Mouse (Mus musculus) myocyte (in vitro differentiated cells): ENCODE measurements at regions not wholly inside any gene's neighbourhood (a gene's known extent, or its start where the extent isn't known, plus 50 kb on each side); places are given as distances from the start of the nearest gene placed in this dataset.
"Not testable (repeated sequence)": the region's sequence is repeated elsewhere in the genome, so short reads cannot be mapped to it uniquely, and the experiment has no call there.

Experiments
- H3K27me3 ChIP-seq: one replicate; pipeline ENCODE4 v1.6.1; 2011; ENCODE audit not compliant: control insufficient read depth, insufficient read depth, insufficient read length
- H3K36me3 ChIP-seq: one replicate; pipeline ENCODE4 v1.6.1; 2011; ENCODE audit not compliant: control insufficient read depth, insufficient read depth
- H3K4me2 ChIP-seq: one replicate; pipeline ENCODE4 v1.6.1; 2011; ENCODE audit warnings: low read depth, control low read depth
- H3K4me3 ChIP-seq: one replicate; pipeline ENCODE4 v1.5.1; 2011; ENCODE audit warnings: mild to moderate bottlenecking, control low read depth, moderate library complexity
- H3K79me2 ChIP-seq: one replicate; pipeline ENCODE4 v1.6.1; 2011; ENCODE audit not compliant: control insufficient read depth, insufficient read depth
- H3ac ChIP-seq: one replicate; pipeline ENCODE4 v1.6.1; 2011; ENCODE audit not compliant: control insufficient read depth, insufficient read length
- CEBPB ChIP-seq: IDR thresholded peaks from 2 replicates; pipeline ENCODE4 v1.6.1; 2011; ENCODE audit warnings: mild to moderate bottlenecking, moderate library complexity; ENCODE audit not compliant: poor library complexity, insufficient read depth, severe bottlenecking
- E2F4 ChIP-seq: IDR thresholded peaks from one replicate; pipeline ENCODE4 v1.6.1; 2011; ENCODE audit warnings: mild to moderate bottlenecking, control low read depth, moderate library complexity; ENCODE audit not compliant: insufficient read depth
- MAX ChIP-seq: IDR thresholded peaks from one replicate; pipeline ENCODE4 v1.6.1; 2011; ENCODE audit warnings: low read depth, mild to moderate bottlenecking, control low read depth
- MYOD1 ChIP-seq, 3 experiments: IDR thresholded peaks; one replicate each; pipeline ENCODE4 v1.6.1; 2011; ENCODE audit warnings: control low read depth in 2 of 3, low read depth in 2 of 3, mild to moderate bottlenecking in 2 of 3, moderate library complexity in 1 of 3; ENCODE audit not compliant: insufficient read length in 2 of 3, control insufficient read depth in 1 of 3
- MYOG ChIP-seq, 3 experiments: IDR thresholded peaks; one replicate each; pipeline ENCODE4 v1.6.1; 2011; ENCODE audit warnings: control low read depth in 2 of 3, low read depth in 2 of 3, mild to moderate bottlenecking in 2 of 3; ENCODE audit not compliant: insufficient read length in 2 of 3, control insufficient read depth in 1 of 3, insufficient read depth in 1 of 3
- POLR2A ChIP-seq: IDR thresholded peaks from one replicate; pipeline ENCODE4 v1.6.1; 2011; ENCODE audit warnings: low read depth, mild to moderate bottlenecking, control low read depth, moderate library complexity; ENCODE audit not compliant: insufficient read length
- POLR2AphosphoS2 ChIP-seq: IDR thresholded peaks from one replicate; pipeline ENCODE4 v1.6.1; 2011; ENCODE audit warnings: low read depth, control low read depth; ENCODE audit not compliant: insufficient read length
- REST ChIP-seq: IDR thresholded peaks from one replicate; pipeline ENCODE4 v1.6.1; 2011; ENCODE audit warnings: mild to moderate bottlenecking, control low read depth, moderate library complexity; ENCODE audit not compliant: insufficient read depth, insufficient read length
- SRF ChIP-seq: IDR thresholded peaks from one replicate; pipeline ENCODE4 v1.6.1; 2011; ENCODE audit warnings: low read depth; ENCODE audit not compliant: control insufficient read depth, insufficient read length
- TCF12 ChIP-seq: IDR thresholded peaks from one replicate; pipeline ENCODE4 v1.6.1; 2011; ENCODE audit warnings: mild to moderate bottlenecking, control low read depth; ENCODE audit not compliant: poor library complexity, insufficient read depth, severe bottlenecking
- TCF3 ChIP-seq: IDR thresholded peaks from one replicate; pipeline ENCODE4 v1.6.1; 2011; ENCODE audit warnings: low read depth, control low read depth; ENCODE audit not compliant: insufficient read length
- USF1 ChIP-seq: IDR thresholded peaks from one replicate; pipeline ENCODE4 v1.6.1; 2011; ENCODE audit warnings: low read depth, mild to moderate bottlenecking, control low read depth, moderate library complexity

DNA sequence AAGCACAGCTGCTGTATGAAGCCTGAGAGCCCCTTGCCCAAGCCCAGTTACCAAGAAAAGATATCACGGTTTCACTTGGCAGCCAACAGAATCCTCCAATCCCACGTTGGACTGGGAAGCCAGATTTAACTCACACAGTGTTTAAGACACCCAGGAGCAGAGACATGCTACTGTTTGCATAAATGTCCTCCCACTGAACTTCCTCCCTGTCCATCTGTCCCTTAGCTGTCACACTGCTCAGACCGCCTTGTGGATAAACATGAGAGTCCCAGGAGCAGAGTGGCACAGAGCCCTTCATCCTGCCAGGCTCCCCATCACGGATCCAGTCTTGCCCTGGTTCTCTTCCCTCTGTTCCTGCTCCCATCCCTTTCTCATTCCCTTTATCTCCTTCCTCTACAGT is 194.9 kb upstream of the Nectin1 start:
- H3K36me3 ChIP-seq = no peaks in the 10 kb centered on the region
- H3K4me3 ChIP-seq = no peak overlapping the region
- H3K79me2 ChIP-seq = no peaks in the 10 kb centered on the region
- no peak overlapping the region for H3K4me2 ChIP-seq
- peaks cover 4% of the 10 kb centered on the region for H3K27me3 ChIP-seq
- H3ac ChIP-seq = no peak overlapping the region
- TF ChIP-seq POLR2AphosphoS2 = no peak
- no peak for TF ChIP-seq USF1
- no peak for TF ChIP-seq CEBPB
- no peak for TF ChIP-seq POLR2A

GRCm38 (mm10) chr9:43549293-43549692 is 194.5 kb upstream of the Nectin1 start:
- peaks cover 4% of the 10 kb centered on the region for H3K27me3 ChIP-seq
- H3K4me2 ChIP-seq = no peak overlapping the region
- TF ChIP-seq POLR2AphosphoS2 = no peak
- TF ChIP-seq TCF12 = no peak
- no peak for TF ChIP-seq SRF
- TF ChIP-seq MYOD1 (IDR thresholded peaks at IDR 0.05; ENCODE audit: control insufficient read depth in 1 of 3, insufficient read length in 2 of 3, low read depth in 2 of 3) = no peak
- H3K4me3 ChIP-seq = no peak overlapping the region
- no peaks in the 10 kb centered on the region for H3K36me3 ChIP-seq
- no peaks in the 10 kb centered on the region for H3K79me2 ChIP-seq
- H3ac ChIP-seq = no peak overlapping the region

- not testable (repeated sequence) for H3K36me3 ChIP-seq, H3K79me2 ChIP-seq, H3K4me3 ChIP-seq, H3ac ChIP-seq, H3K4me2 ChIP-seq, H3K27me3 ChIP-seq
Measured at GRCm38 (mm10) chr9:43552758-43553157, 191.0 kb upstream of the Nectin1 start.

- Histone ChIP-seq H3ac (no peak overlapping the region), H3K4me3 (no peak overlapping the region), H3K27me3 (no peaks in the 10 kb centered on the region), H3K79me2 (no peaks in the 10 kb centered on the region), H3K36me3 (no peaks in the 10 kb centered on the region), H3K4me2 (no peak overlapping the region)
- TF ChIP-seq USF1 (no peak), TCF12 (no peak), TCF3 (no peak), MAX (no peak), REST (no peak), POLR2A (no peak), POLR2AphosphoS2 (no peak), SRF (no peak), MYOD1 (IDR thresholded peaks at IDR 0.05; ENCODE audit: control insufficient read depth in 1 of 3, insufficient read length in 2 of 3, low read depth in 2 of 3) (no peak), E2F4 (no peak)
Measured at GRCm38 (mm10) chr9:43562016-43562415, 181.8 kb upstream of the Nectin1 start.

DNA sequence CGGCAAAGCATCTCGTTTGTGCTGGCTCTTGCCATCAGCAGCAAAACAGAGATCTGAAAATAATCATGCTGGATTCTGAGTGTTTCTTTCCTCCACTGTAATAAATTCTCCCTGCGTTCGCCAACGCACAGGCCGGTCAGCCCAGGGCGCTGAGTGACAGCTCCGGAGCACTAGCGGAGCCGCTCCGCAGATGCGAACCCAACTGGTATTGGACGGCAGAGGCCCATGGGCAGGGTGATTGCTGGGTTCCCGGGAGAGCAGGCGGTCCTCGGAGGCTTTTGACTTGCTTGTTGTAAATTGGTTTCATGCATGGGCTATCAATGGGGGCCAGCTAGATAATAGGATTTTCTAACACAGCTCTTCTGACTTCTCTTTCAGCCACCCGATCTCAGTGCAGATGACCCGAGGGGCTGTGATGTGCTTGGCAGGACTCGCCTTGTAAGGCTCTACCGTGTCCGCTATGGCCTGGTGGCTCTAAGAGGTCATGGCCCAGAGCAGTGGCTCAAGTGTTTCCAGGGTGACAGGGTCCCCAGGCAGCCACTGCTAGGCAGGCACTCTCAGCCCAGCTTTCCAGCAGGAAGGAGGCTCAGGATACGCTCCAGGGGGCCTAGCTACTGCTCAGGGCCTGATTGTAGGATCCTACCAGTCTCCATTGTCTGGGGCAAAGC is 179.4 kb upstream of the Nectin1 start:
- Histone ChIP-seq H3K27me3 (no peaks in the 10 kb centered on the region), H3K36me3 (no peaks in the 10 kb centered on the region), H3K79me2 (no peaks in the 10 kb centered on the region), H3ac (no peak overlapping the region), H3K4me2 (no peak overlapping the region), H3K4me3 (no peak overlapping the region)
- no peak for TF ChIP-seq POLR2AphosphoS2
- TF ChIP-seq USF1 = no peak
- no peak for TF ChIP-seq MYOD1 (IDR thresholded peaks at IDR 0.05; ENCODE audit: control insufficient read depth in 1 of 3, insufficient read length in 2 of 3, low read depth in 2 of 3)
- TF ChIP-seq SRF = no peak
- TF ChIP-seq E2F4 = no peak
- no peak for TF ChIP-seq CEBPB
- no peak for TF ChIP-seq TCF3

DNA sequence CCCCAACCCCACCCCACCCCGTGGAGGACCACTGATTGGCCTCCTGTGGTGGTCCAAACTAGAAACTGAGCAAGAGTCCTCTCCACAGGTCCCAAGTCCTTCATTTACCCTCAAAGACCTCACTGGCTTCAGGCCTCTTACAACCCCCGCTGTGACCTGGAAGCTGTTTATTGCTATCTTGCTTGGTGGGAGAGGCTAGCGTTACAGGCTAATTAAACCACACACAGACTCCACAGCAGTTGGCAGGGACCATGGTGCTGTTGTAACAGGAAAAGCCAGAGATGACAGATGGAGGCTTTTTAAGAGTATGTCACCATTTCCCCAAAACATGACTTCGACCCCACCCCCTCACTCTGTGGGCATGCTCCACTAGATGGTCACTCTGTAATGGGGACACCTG is 174.9 kb upstream of the Nectin1 start:
- no peak for TF ChIP-seq MYOG (IDR thresholded peaks at IDR 0.05; ENCODE audit: control insufficient read depth in 1 of 3, insufficient read depth in 1 of 3, insufficient read length in 2 of 3, low read depth in 2 of 3)
- TF ChIP-seq MYOD1 (IDR thresholded peaks at IDR 0.05; ENCODE audit: control insufficient read depth in 1 of 3, insufficient read length in 2 of 3, low read depth in 2 of 3) = no peak
- no peak for TF ChIP-seq CEBPB
- TF ChIP-seq USF1 = no peak
- TF ChIP-seq SRF = no peak
- TF ChIP-seq MAX = no peak
- no peak for TF ChIP-seq REST
- TF ChIP-seq POLR2AphosphoS2 = no peak
- no peak for TF ChIP-seq POLR2A
- no peak for TF ChIP-seq TCF3
- TF ChIP-seq TCF12 = no peak
- TF ChIP-seq E2F4 = no peak
- Histone ChIP-seq H3K4me2 (no peak overlapping the region), H3K27me3 (no peaks in the 10 kb centered on the region), H3ac (no peak overlapping the region), H3K36me3 (no peaks in the 10 kb centered on the region), H3K4me3 (no peak overlapping the region), H3K79me2 (no peaks in the 10 kb centered on the region)
